Mouse (Mus musculus): ENCODE results near the gene Apoc4. TPM values are rescaled to one million over a fixed set of nuclear protein-coding genes. Genes with fewer than 3 reads are reported as not detected.

The Apoc4 gene
- not detected in 2 replicates for polyA plus RNA-seq (2016; fragmentation: Nextera tagmentation; extraction: Ambion mirVana)

DNA sequence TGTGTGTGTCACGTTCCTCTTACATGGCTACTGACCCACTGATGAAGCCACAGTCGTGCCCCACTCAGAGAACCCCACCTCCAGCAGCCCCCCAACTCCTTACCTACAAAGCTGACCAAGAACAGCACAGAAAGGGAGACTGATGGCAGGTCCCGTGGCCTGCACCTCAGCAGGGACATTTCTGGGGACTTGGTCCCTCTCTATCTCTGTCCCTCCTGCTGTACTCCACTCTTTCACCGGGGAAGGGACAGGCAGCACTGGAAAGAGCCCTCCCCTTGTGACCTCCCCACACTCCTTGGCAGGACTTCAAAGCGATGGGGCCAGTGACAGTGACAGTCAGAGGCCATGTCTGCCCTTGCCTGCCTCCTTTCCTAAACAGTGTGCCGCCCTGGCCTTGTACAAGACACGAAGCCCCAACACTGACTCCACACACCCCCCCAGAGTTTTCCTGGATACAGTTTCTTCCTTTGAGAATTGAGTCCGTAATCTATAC is at the start of gene Apoc4, which contains the start of gene Gm44805:
TSS of gene Apoc4 (minus strand) at position 278 of the 493 bp plus-strand sequence.
TSS of gene Gm44805 (minus strand) at position 222 of the 493 bp plus-strand sequence.
- Histone ChIP-seq H3K4me3 (no peak within 1 kb of the TSS), H3K4me1 (no peaks in the 10 kb centered on the region), H3K9me3 (replicated peaks) (no peaks in the 10 kb centered on the region), H3K36me3 (no peaks in the 10 kb centered on the region), H3K27me3 (ENCODE audit: low read depth, poor library complexity, severe bottlenecking) (no peaks in the 10 kb centered on the region), H3K27ac (replicated peaks) (no peak within 1 kb of the TSS)
- WGBS, result 70% methylated on average over 8 of the region's 8 CpGs
- DNase-seq (ENCODE audit: low spot score), result no peak

DNA sequence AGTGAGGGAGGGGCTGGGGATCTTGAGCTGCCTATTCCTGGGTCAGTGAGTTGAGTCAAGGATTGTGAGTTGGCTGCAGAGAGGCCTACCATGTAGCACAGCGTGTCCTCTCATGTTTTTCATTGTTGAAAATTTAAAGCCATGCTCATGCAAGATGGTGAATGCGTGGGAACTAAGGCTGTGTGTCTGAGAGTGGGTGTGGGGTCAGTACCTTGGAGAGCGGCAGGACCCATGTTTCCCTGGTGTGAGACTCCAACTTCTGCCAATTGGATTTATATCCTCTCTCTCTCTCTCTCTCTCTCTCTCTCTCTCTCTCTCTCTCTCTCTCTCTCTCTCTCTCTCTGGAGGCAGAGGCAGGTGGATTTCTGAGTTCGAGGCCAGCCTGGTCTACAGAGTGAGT is 45.3 kb upstream of the Apoc4 start:
- no peaks in the 10 kb centered on the region for H3K4me1 ChIP-seq
- peaks cover 100% of the 10 kb centered on the region for H3K36me3 ChIP-seq
- H3K27me3 ChIP-seq (ENCODE audit: low read depth, poor library complexity, severe bottlenecking), result no peaks in the 10 kb centered on the region
- DNase-seq (ENCODE audit: low spot score), result no peak
- H3K4me3 ChIP-seq, result no peak overlapping the region
- no peak overlapping the region for H3K27ac ChIP-seq (replicated peaks)
- H3K9me3 ChIP-seq (replicated peaks), result peaks cover 5% of the 10 kb centered on the region
- WGBS, result 89% methylated on average over 4 of the region's 4 CpGs

DNA sequence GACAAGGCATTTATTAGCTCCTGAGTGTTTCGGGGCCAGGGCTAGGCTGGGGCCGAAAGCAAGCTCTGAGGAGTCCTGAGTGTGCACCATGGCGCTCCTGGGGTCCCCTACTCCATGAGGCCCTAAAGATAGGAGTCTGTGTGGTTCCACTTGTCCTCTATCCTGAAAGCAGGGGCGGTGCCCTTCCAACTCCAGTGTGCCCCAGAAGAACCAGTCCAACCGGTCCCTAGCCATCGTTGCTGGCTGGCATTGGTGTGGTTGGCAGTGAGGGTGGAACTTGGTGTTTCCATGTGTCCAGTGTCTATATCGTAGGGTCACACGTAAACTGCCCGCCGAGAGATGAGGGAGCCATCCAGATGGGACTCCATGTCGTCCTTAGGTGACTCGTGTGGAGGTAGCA is 42.9 kb upstream of the Apoc4 start:
- DNase-seq (ENCODE audit: low spot score), result no peak
- Histone ChIP-seq H3K4me3 (no peak overlapping the region), H3K9me3 (replicated peaks) (peaks cover 17% of the 10 kb centered on the region), H3K4me1 (no peaks in the 10 kb centered on the region), H3K36me3 (peaks cover 98% of the 10 kb centered on the region), H3K27ac (replicated peaks) (no peak overlapping the region), H3K27me3 (ENCODE audit: low read depth, poor library complexity, severe bottlenecking) (no peaks in the 10 kb centered on the region)
- WGBS, result 95% methylated on average over 12 of the region's 12 CpGs

DNA sequence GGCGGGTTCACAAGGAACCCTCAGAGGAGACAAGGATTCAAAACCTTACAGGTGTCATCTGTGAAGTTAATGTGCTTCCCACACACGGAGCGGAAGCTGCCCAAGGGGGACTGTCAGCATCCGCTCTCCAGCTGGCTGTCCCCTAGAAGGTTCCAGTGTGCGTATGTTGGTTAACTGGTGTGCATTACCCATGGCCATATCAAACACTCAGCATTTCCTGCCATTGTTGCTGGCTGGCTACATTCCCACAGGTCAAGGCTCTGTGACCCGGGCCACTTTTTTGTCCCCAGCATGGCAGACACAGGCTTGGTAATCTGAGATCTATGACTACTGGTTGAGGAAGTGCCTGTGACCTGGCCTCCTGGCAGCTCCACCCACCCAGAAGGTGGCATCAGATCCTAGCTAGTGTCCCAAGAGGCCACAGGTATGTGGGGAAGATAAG is 41.5 kb upstream of the Apoc4 start:
- no peak for DNase-seq (ENCODE audit: low spot score)
- no peak overlapping the region for H3K27ac ChIP-seq (replicated peaks)
- no peaks in the 10 kb centered on the region for H3K4me1 ChIP-seq
- H3K9me3 ChIP-seq (replicated peaks), result peaks cover 17% of the 10 kb centered on the region
- H3K4me3 ChIP-seq, result no peak overlapping the region
- H3K27me3 ChIP-seq (ENCODE audit: low read depth, poor library complexity, severe bottlenecking), result no peaks in the 10 kb centered on the region
- peaks cover 88% of the 10 kb centered on the region for H3K36me3 ChIP-seq
- WGBS, result 92% methylated on average over 6 of the region's 6 CpGs

DNA sequence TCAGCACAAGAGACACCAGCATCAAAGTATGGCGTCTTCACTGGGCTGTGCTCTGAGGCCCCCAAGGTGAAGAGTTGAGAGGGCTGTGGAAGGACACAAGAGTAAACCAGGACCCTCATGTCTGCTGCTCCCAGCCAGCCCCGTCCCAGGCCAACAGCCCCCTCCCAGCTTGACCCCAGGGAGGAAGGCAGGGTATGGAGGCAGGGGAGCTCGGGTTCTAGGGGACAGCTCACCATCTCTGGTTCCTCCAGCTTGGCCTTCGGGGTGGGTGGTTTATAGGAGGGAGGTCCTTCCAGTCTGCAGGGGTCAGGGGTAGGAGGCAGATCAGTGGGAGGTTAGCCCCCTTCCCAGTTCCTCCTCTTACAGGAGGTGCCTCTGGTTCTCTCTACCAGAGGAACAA is 37.9 kb upstream of the Apoc4 start:
- Histone ChIP-seq H3K9me3 (replicated peaks) (peaks cover 17% of the 10 kb centered on the region), H3K4me1 (peaks cover 17% of the 10 kb centered on the region), H3K4me3 (no peak overlapping the region), H3K27me3 (ENCODE audit: low read depth, poor library complexity, severe bottlenecking) (no peaks in the 10 kb centered on the region), H3K27ac (replicated peaks) (no peak overlapping the region), H3K36me3 (peaks cover 60% of the 10 kb centered on the region)
- no peak for DNase-seq (ENCODE audit: low spot score)
- 88% methylated on average over 4 of the region's 4 CpGs for WGBS

DNA sequence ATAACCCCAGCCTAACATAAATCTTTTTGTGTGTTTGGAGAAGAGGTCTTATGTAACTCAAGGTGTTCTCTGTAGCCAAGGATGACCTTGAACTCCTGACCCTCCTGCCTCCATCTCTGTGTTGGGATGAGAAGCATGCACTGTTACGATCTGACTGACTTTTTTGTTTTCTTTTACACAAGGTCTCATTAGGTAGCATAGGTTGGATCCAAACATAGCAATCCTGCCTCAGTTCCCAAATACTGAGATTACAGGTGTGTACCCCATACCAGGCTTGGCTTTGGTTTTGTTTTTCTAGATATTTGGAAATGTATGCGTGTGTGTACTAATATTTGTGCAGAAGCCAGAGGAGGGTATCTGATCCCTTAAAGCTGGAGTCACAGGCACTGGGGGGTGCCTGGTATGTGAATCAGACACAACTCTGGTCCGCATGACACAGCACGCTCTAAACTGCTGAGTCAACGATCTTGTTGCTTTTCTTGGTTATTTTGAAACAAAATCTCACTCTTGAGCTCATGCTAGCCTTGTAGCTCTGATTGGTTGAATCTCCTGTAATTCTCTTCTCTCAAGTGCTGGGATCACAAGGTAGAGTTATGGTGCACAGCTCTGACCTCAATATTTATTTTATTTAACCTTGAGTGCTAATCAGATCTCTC is 37.1 kb upstream of the Apoc4 start:
- DNase-seq (ENCODE audit: low spot score), result no peak
- Histone ChIP-seq H3K27me3 (ENCODE audit: low read depth, poor library complexity, severe bottlenecking) (no peaks in the 10 kb centered on the region), H3K9me3 (replicated peaks) (peaks cover 17% of the 10 kb centered on the region), H3K4me3 (no peak overlapping the region), H3K27ac (replicated peaks) (no peak overlapping the region), H3K36me3 (peaks cover 58% of the 10 kb centered on the region), H3K4me1 (peaks cover 25% of the 10 kb centered on the region)
- 94% methylated on average over 5 of the region's 5 CpGs for WGBS

DNA sequence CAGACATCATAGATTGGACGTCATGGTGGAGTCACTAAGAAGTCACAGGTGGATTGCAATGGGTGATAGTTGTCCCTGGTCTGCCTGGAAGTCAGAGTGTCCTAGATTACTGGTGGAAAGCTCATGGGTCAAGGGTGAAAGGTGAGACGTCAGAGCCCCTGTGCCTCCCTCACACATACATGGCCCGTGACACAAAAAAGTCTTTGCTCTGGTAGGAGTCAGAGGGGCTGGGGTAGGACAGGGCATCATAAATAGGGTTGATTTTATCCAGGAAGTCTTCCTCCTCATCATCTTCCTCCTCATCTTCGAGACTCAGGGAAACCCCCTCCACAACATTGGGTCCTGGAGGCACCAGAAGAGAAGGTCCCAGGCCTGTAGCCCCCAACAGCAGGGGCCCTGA is 36.1 kb upstream of the Apoc4 start:
- 92% methylated on average over 4 of the region's 4 CpGs for WGBS
- Histone ChIP-seq H3K36me3 (peaks cover 58% of the 10 kb centered on the region), H3K4me1 (peaks cover 25% of the 10 kb centered on the region)

DNA sequence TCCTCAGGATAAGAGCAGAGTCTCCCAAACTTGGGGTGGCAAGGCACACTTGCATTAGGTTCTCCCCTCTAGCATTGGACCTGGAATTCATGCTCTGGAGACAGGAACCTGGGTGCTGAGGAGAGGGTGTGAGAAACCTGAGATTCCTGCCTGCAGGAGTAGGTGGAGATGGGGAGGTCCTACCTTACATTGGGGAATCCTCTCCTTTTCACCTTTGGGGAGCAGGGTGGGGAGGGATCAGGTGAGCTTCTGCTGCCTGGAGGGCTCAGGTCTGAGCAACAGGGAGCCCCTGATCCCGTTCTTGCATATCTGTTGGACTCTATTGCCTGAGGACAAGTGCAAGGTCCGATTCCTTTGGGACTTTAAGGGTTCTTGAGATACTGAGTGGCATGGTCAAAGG is 35.5 kb upstream of the Apoc4 start:
- 78% methylated on average over 2 of the region's 2 CpGs for WGBS
- Histone ChIP-seq H3K27ac (replicated peaks) (peak overlapping the region; percentile 89), H3K4me3 (peak overlapping the region; percentile 100), H3K9me3 (replicated peaks) (peaks cover 15% of the 10 kb centered on the region), H3K4me1 (peaks cover 25% of the 10 kb centered on the region), H3K27me3 (ENCODE audit: low read depth, poor library complexity, severe bottlenecking) (no peaks in the 10 kb centered on the region), H3K36me3 (peaks cover 58% of the 10 kb centered on the region)
- no peak for DNase-seq (ENCODE audit: low spot score)

More for the DNA sequence above, 36.1 kb upstream of the Apoc4 start:
- 0 out of 2 replicates have a peak overlapping the region, but pooled peaks have one; percentile 100 for H3K4me3 ChIP-seq
- H3K27me3 ChIP-seq (ENCODE audit: low read depth, poor library complexity, severe bottlenecking), result no peaks in the 10 kb centered on the region
- no peak for DNase-seq (ENCODE audit: low spot score)
- no peak overlapping the region for H3K27ac ChIP-seq (replicated peaks)
- peaks cover 17% of the 10 kb centered on the region for H3K9me3 ChIP-seq (replicated peaks)

DNA sequence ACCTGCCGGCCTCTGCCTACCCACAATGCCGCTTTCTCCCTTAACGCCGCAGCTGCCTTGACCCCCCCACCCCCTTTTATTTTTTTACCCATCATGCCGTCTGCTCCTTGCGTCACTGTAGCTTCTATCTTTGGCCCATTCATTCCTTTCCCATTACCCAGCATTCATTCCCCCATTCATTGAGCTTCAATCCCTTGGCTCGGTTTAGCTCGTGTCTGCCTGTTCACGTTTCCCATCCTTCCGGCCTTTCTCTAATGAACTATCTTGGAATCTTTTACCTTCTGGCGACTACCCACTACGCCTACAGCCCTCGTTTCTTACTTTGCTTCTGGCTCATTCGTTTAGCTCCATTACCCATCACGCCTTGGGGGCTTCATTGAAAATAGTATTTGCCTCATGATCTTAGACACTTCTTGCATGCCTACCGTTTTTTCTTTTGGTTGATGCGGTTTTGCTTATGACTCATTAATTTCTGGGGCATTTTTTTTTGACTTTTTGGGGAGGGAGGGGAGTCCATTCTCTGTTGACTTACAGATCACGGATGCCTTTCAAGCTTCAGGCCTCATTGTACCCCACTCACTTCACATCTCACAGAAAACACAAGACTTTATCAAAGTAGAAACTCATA is 34.9 kb upstream of the Apoc4 start:
- H3K27ac ChIP-seq (replicated peaks), result peak overlapping the region; percentile 89
- 5% methylated on average over 18 of the region's 18 CpGs for WGBS
- H3K27me3 ChIP-seq (ENCODE audit: low read depth, poor library complexity, severe bottlenecking), result no peaks in the 10 kb centered on the region
- peaks cover 25% of the 10 kb centered on the region for H3K4me1 ChIP-seq
- peaks cover 9% of the 10 kb centered on the region for H3K9me3 ChIP-seq (replicated peaks)
- peak overlapping the region; percentile 100 for H3K4me3 ChIP-seq
- DNase-seq (ENCODE audit: low spot score), result no peak
- peaks cover 58% of the 10 kb centered on the region for H3K36me3 ChIP-seq

DNA sequence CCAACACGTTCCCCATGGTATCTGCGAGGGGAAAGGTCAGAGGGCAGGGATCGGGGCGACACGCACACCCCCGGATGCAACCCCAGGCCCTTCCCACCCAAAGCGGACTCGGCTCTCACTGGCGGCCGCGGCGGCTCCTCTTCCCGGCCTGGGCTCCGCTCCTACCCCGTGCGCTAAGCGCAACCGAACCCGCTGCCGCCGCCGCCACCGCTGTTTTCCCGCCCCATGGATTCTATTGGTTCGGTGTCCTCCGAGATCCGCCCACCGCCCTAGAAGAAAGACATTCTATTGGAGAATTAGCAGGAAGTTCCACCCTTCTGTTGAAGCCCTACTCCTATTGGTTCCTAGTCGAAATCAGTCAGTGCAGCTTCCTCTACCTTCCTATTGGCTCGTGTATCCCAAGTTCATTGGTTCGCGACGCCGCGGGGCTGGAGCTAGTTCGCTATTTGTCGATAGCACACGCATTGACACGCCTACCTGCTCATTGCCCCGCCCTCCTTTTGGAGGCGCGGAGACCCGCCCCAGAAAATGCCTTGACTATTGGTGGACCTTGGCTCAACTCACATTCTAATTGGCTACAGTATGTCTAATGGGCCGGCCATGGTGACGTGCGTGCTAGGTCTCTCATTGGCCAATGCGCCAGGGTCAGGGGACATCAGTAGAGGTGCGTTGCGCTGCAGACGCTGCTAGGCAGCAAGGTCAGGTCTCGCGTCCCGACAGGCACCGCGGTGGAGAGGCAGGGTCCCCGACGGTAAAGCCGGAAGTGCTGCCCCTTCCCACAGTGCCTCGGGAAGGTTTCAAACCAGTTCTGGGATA is 34.2 kb upstream of the Apoc4 start, which contains the start of gene Tomm40:
TSS of gene Tomm40 (minus strand) at position 200 of the 816 bp plus-strand sequence.
- peaks cover 25% of the 10 kb centered on the region for H3K4me1 ChIP-seq
- no peaks in the 10 kb centered on the region for H3K27me3 ChIP-seq (ENCODE audit: low read depth, poor library complexity, severe bottlenecking)
- H3K4me3 ChIP-seq, result peak within 1 kb of the TSS; percentile 100
- H3K27ac ChIP-seq (replicated peaks), result peak within 1 kb of the TSS; percentile 89
- WGBS, result under 1% methylated on average over 59 of the region's 59 CpGs
- H3K9me3 ChIP-seq (replicated peaks), result 0 out of 2 replicates have a peak, but pooled peaks cover 1% of the 10 kb centered on the region
- peak; percentile 99 for DNase-seq (ENCODE audit: low spot score)
- H3K36me3 ChIP-seq, result peaks cover 58% of the 10 kb centered on the region

DNA sequence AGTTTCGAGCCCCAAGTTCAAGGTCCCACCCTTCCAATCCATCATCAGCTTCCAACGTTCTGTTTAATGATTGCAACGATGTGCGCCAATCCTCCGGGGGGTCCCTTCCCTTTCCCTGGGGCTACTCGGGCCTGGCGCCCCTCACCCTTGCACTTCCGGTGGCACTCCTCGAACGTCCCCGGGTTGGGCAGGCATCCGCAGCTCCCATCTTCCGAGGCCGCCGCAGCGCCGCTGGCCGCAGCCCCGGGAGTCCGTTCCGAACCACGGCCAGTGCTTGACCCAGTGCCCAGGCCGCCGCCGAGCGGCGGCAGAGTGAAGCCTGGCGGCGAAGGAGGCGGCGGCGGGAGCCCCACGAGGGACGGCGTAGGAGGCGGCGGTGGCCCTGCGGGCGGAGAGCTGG is 33.6 kb upstream of the Apoc4 start:
- H3K9me3 ChIP-seq (replicated peaks), result no peaks in the 10 kb centered on the region
- peak overlapping the region; percentile 100 for H3K4me3 ChIP-seq
- 1% methylated on average over 39 of the region's 39 CpGs for WGBS
- DNase-seq (ENCODE audit: low spot score), result no peak
- H3K27me3 ChIP-seq (ENCODE audit: low read depth, poor library complexity, severe bottlenecking), result no peaks in the 10 kb centered on the region
- H3K27ac ChIP-seq (replicated peaks), result peak overlapping the region; percentile 87
- H3K4me1 ChIP-seq, result peaks cover 25% of the 10 kb centered on the region
- peaks cover 59% of the 10 kb centered on the region for H3K36me3 ChIP-seq

DNA sequence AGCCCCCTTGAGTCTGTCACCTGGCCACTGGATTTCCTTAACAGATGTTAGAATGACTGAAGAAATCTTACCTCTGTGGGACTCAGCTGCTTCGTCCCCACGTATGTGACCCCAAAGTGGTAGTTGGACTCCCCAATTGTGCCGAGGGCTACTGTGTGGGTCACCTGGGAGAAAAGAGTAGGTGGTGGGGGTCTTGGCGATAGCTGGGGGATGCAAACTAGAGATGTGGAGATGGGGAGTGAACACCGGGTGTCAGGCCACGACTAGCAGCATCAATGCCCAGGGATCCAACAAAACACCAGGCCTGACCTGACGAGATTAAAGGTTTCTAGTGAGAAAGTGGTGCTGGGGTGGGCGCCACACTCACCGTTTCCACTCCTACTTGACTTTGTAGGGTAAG is 32.3 kb upstream of the Apoc4 start:
- H3K9me3 ChIP-seq (replicated peaks), result no peaks in the 10 kb centered on the region
- no peak overlapping the region for H3K27ac ChIP-seq (replicated peaks)
- peaks cover 25% of the 10 kb centered on the region for H3K4me1 ChIP-seq
- DNase-seq (ENCODE audit: low spot score), result no peak
- WGBS, result 88% methylated on average over 9 of the region's 9 CpGs
- no peaks in the 10 kb centered on the region for H3K27me3 ChIP-seq (ENCODE audit: low read depth, poor library complexity, severe bottlenecking)
- peaks cover 63% of the 10 kb centered on the region for H3K36me3 ChIP-seq
- H3K4me3 ChIP-seq, result peak overlapping the region; percentile 100; the same call in 1 of the 2 replicates
